ENCODE assay signal across 16 mouse cellular contexts in genomic region chr8:87063588-87063987, GRCm38 (mm10).
"Had no signal": no experiment of that assay in that cellular context is flagged by ENCODE, and none has a peak within 500 bp of the region (broad histone marks: within the 10 kb centered on the region; RNA-seq: fewer than 3 reads in every experiment).

No protein-coding gene starts in this region.

- H3K4me2 ChIP-seq: liver, embryonic 13.5 days; lung, embryonic 15.5 days; stomach, embryonic 15.5 days had no signal

- H3K9ac ChIP-seq: limb, embryonic 12.5 days; liver, embryonic 13.5 days; liver, postnatal 0 days; lung, embryonic 15.5 days; stomach, embryonic 15.5 days had no signal

- H3K36me3 ChIP-seq: limb, embryonic 12.5 days; liver, embryonic 13.5 days; lung, embryonic 15.5 days; stomach, embryonic 15.5 days had no signal

- H3K27me3 ChIP-seq: limb, embryonic 12.5 days; liver, embryonic 13.5 days; lung, embryonic 15.5 days; megakaryocyte, embryonic 14.5 days; stomach, embryonic 15.5 days had no signal

- DNase-seq: kidney, adult 8-10 months; kidney, postnatal 36 days; liver; liver, embryonic 13.5 days; liver, postnatal 0 days; lung, postnatal 14 days; right cerebral cortex, postnatal 4 days; thymus, adult 2 months; thymus, postnatal 25 days had no signal

- H3K4me1 ChIP-seq: liver, embryonic 13.5 days; lung, embryonic 15.5 days; megakaryocyte, embryonic 14.5 days; stomach, embryonic 15.5 days had no signal

- H3K27ac ChIP-seq: layer of hippocampus, adult 2 months; liver, embryonic 13.5 days; lung, embryonic 15.5 days; macrophage; stomach, embryonic 15.5 days had no signal

- H3K4me3 ChIP-seq: layer of hippocampus, adult 2 months; limb, embryonic 12.5 days; liver, embryonic 13.5 days; lung, embryonic 15.5 days; megakaryocyte, embryonic 14.5 days; stomach, embryonic 15.5 days had no signal

- H3K9me3 ChIP-seq: limb, embryonic 12.5 days; liver, embryonic 13.5 days; lung, embryonic 15.5 days; stomach, embryonic 15.5 days had no signal

- ATAC-seq: intestine, postnatal 0 days; liver, postnatal 0 days had no signal
